Mouse (Mus musculus): ENCODE data around the gene Usp48.
A peak's percentile ranks its signal among the peaks of the same experiment; 100 is the strongest.

Usp48 gene

GRCm38 (mm10) chr4:137661078-137661450 lies 67.5 kb downstream of the Usp48 start:
- no peak for DNase-seq (ENCODE audit: low spot score in 2 of 2)

GRCm38 (mm10) chr4:137661547-137661946 lies 68.0 kb downstream of the Usp48 start:
- DNase-seq (ENCODE audit: low spot score in 2 of 2), result no peak

- no peak for DNase-seq (ENCODE audit: low spot score in 2 of 2)
These were observed 69.9 kb downstream of the Usp48 start for GRCm38 (mm10) chr4:137663491-137663890.

- DNase-seq (ENCODE audit: low spot score in 2 of 2), result no peak
These were observed 71.0 kb downstream of the Usp48 start, which contains the start of gene Rap1gap for GRCm38 (mm10) chr4:137664433-137664979. Gene Rap1gap, plus strand, starts transcription at chr4:137664726.

- DNase-seq (ENCODE audit: low spot score in 2 of 2), result no peak
These were observed 71.6 kb downstream of the Usp48 start for GRCm38 (mm10) chr4:137664980-137665675.

GRCm38 (mm10) chr4:137665791-137666190 lies 72.2 kb downstream of the Usp48 start:
- DNase-seq (ENCODE audit: low spot score in 2 of 2), result no peak

- no peak for DNase-seq (ENCODE audit: low spot score in 2 of 2)
These were observed 72.9 kb downstream of the Usp48 start for GRCm38 (mm10) chr4:137666283-137666957.

- no peak for DNase-seq (ENCODE audit: low spot score in 2 of 2)
These were observed 73.4 kb downstream of the Usp48 start for GRCm38 (mm10) chr4:137666958-137667345.

GRCm38 (mm10) chr4:137667747-137668146 lies 74.2 kb downstream of the Usp48 start:
- no peak for DNase-seq (ENCODE audit: low spot score in 2 of 2)

- no peak for DNase-seq (ENCODE audit: low spot score in 2 of 2)
These were observed 78.4 kb downstream of the Usp48 start for GRCm38 (mm10) chr4:137671711-137672500.

GRCm38 (mm10) chr4:137675566-137675965 lies 82.0 kb downstream of the Usp48 start:
- DNase-seq (ENCODE audit: low spot score in 2 of 2), result no peak

- DNase-seq (ENCODE audit: low spot score in 2 of 2), result peak in 1 of 2 experiments; percentile 30
These were observed 82.5 kb downstream of the Usp48 start for GRCm38 (mm10) chr4:137676057-137676456.

GRCm38 (mm10) chr4:137676700-137677484 lies 83.3 kb downstream of the Usp48 start:
- DNase-seq (ENCODE audit: low spot score in 2 of 2), result no peak

GRCm38 (mm10) chr4:137677906-137678305 lies 84.4 kb downstream of the Usp48 start:
- no peak for DNase-seq (ENCODE audit: low spot score in 2 of 2)

GRCm38 (mm10) chr4:137678568-137678967 lies 85.0 kb downstream of the Usp48 start:
- DNase-seq (ENCODE audit: low spot score in 2 of 2), result no peak

- no peak for DNase-seq (ENCODE audit: low spot score in 2 of 2)
These were observed 86.5 kb downstream of the Usp48 start for GRCm38 (mm10) chr4:137679979-137680550.

- DNase-seq (ENCODE audit: low spot score in 2 of 2), result no peak
These were observed 87.2 kb downstream of the Usp48 start for GRCm38 (mm10) chr4:137680721-137681120.

- no peak for DNase-seq (ENCODE audit: low spot score in 2 of 2)
These were observed 88.0 kb downstream of the Usp48 start for GRCm38 (mm10) chr4:137681408-137682104.

- DNase-seq (ENCODE audit: low spot score in 2 of 2), result no peak
These were observed 89.5 kb downstream of the Usp48 start for GRCm38 (mm10) chr4:137682961-137683453.

- DNase-seq (ENCODE audit: low spot score in 2 of 2), result no peak
These were observed 91.3 kb downstream of the Usp48 start for GRCm38 (mm10) chr4:137684830-137685343.
